Mouse (Mus musculus): ENCODE data around the gene Rxfp3.

- TF ChIP-seq CTCF (IDR thresholded peaks at IDR 0.05; ENCODE audit: control insufficient read depth, insufficient read depth, insufficient read length) (no peak), MYOD1 (IDR thresholded peaks at IDR 0.05; ENCODE audit: control insufficient read depth, insufficient read length, low read depth) (no peak), USF1 (IDR thresholded peaks at IDR 0.05; ENCODE audit: low read depth) (no peak), MAX (IDR thresholded peaks at IDR 0.05) (no peak)
Observed at GRCm38 (mm10) chr15:11066299-11066698, 28.5 kb upstream of the Rxfp3 start.
